Mouse (Mus musculus): Measurements from ENCODE around the gene Cldn5. TPM values are rescaled to one million over a fixed set of nuclear protein-coding genes. Genes with fewer than 3 reads are reported as not detected.

Cldn5 gene
- total RNA-seq (2021) = 10 to 100 TPM; 15.4 to 15.8 TPM
- long read RNA-seq, experiment 1, transcript Cldn5-201 (1 exons, 1,416 nt) = major isoform, 89 of 89 reads
- long read RNA-seq, experiment 1, partial matches to known transcripts = 0 of 89 reads
- long read RNA-seq, experiment 1, other reads (novel, unspliced or antisense) = 0 of 89 reads
- long read RNA-seq, experiment 2, transcript Cldn5-201 (1 exons, 1,416 nt) = major isoform, 49 of 49 reads
- long read RNA-seq, experiment 2, partial matches to known transcripts = 0 of 49 reads
- long read RNA-seq, experiment 2, other reads (novel, unspliced or antisense) = 0 of 49 reads

DNA sequence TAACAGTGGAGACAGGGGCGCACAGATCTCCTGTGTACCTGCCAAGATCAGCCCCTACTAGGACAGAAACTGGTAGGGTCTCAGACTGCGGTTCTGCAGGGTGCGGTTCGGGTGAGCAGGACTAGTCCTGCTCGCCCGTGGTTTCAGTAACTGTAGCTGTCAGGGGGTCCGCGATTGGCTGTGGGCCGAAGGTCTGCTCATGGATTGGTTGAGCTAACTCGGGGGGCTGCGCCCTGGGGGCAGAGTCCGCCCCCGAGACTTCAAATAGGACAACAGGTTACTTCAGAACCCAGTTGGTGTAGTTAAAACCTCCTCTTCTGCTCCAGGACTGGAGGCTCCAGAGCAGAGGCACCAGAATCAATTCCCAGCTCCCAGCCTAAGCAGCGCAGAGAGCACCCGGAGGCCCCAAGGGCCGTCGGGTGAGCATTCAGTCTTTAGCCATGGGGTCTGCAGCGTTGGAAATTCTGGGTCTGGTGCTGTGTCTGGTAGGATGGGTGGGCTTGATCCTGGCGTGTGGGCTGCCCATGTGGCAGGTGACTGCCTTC is at the start of gene Cldn5:
Gene Cldn5 (plus strand): TSS at position 292 of the 545 bp plus-strand sequence.
- DNase-seq = peak; percentile 37 to 63

DNA sequence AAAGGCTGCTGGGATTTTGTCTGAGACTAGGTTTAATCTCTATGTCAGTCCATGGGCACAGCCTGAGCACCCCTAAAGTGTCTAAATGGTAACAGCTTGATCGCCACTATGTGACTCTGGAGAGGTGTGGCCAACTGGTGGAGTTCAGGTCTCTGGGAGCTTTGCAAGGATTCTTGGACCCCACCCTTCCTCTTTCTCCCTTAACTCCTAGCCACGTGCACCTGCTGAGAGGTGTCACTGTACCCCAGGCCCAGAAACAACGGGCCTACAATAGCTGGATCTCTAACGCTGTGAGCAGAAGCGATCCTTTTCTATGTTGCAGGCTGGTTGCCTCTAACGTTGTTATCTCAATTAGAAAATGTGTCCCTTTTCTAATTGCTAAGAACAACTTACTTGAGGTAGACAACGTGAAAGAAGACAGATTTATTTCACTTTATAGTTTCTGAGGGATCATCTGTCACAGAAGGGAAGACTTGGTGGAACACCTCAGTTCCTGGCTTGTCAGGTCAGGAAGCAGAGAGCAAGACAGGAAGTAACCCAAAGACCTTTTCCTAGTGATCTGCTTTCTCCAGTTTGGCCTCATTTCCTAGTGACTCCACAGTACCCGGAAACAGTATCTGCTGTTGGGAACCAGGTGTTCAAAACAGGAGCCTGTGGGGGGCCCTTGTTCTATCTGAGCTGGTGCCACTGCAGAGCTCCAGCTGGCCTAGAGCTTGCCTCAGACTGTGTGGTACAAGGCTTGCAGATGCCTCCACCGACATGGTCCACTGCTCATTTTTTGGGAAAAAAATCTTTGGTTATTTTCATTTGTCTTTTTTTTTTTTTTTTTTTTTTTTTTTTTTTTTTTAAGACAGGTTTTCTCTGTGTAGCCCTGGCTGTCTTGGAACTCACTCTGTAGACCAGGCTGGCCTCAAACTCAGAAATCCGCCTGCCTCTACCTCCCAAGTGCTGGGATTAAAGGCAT is 48.8 kb upstream of the Cldn5 start:
- DNase-seq = no peak

DNA sequence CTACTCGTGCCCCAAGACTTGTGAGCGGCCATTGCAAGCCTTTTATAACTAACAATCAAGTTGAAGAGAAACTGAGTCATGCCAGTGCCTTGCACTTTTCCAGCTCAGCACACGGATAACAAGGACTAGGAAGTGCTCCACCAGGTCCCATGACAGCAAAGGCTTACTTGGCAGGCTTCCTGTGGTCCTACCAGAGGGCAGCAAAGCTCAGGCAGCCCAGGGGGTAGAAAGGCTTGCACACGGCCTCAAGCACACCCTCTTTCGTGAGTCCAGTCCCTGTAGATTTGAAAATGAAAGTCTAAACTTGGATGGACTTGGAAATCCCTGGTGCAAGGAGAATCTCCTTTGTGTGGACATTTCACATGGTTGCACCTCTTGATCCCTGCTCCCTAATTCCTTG is 47.5 kb upstream of the Cldn5 start:
- DNase-seq = no peak

DNA sequence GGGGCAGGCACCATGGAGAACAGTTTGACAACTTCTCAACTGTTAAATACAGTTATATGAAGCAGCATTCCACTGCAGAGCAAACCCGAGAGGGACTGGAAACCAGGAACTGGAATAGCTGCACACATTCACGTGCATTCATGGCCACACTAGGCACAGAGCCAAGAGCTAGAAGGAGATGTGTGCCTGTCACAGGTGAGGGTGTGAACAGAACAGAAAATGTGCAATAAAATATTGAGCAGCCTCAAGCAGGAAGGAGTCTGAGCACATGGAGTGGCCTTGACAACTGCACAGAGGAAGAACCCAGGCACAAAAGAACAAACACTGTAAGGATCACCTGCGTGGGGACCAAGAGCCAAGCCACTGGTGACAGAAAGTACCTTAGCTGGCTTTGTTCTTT is 46.0 kb upstream of the Cldn5 start:
- no peak for DNase-seq

GRCm38 (mm10) chr16:18733100-18733956 is 43.3 kb upstream of the Cldn5 start:
- DNase-seq = peak; percentile 36 to 37

- no peak for DNase-seq
Measured at GRCm38 (mm10) chr16:18738303-18738702, 38.3 kb upstream of the Cldn5 start.

GRCm38 (mm10) chr16:18746268-18747122 is 30.2 kb upstream of the Cldn5 start:
- no peak for DNase-seq

- DNase-seq = peak in 1 of 2 experiments; percentile 8
Measured at GRCm38 (mm10) chr16:18751101-18751500, 25.5 kb upstream of the Cldn5 start.

DNA sequence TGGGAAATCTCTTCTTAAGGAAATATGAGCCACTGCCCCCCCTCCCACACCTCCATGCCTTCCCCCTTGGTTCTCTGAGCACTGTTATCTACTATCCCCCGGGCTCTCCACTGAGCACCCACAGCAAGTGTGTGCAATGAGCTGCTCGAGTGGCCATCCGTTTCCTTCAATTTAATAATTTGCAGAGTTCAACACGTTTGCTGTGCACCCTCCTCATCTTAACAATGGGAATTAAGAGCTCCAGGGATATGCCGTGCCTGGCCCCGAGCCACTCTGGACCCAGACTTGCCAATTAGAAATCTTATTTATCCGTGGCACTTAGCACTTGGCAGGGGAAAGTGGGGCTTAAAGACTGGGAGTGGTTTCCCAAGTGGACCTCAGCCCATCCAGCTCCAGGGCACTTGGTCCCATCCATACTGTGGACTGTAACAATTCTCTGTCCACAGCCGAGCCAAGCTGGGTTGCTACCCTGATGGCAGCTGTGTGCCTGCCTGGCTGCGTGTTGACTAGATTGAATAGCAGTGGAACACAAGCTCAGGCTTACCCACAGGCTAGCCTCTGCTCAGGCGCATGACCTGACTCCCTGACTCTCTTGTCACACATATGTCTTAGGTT is 24.7 kb upstream of the Cldn5 start:
- no peak for DNase-seq

DNA sequence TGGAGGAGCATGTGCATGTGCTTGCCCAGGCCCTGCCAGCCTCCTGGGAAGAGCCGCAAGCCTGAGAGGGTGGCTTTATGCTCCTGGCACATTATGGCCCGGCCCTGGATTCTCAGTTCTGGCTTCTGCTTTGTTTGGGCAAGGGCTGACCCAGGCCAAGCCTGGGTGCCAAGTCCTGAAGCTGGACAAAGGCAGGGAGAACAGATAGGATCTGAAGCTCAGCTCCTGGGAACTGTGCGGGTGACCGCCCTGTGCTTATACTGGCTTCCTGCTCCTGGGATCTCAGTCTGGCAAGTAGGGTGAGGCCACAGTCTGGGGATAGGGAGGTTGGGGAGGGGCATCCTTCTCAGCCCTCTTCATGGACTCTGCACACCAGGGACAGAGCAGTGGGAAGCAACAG is 14.9 kb upstream of the Cldn5 start:
- no peak for DNase-seq

DNA sequence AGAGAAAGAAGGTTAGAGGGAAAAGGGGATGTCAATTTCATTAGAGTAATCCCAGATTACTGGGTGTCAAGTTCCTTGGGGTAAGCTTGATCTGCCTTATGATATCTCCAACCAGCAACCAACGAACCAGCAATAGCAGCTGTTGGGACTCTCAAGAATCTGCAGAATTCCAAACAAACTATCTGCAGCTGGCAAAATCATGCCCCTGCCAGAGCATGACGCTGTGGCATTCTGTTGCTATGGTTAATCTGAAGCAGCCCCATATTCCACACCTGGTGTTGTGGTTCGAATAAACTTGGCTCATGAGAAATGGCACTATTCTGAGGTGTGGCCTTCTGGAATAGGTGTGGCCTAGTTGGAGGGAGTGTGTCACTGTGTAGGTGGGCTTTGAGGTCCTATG is 13.7 kb upstream of the Cldn5 start:
- DNase-seq = no peak

DNA sequence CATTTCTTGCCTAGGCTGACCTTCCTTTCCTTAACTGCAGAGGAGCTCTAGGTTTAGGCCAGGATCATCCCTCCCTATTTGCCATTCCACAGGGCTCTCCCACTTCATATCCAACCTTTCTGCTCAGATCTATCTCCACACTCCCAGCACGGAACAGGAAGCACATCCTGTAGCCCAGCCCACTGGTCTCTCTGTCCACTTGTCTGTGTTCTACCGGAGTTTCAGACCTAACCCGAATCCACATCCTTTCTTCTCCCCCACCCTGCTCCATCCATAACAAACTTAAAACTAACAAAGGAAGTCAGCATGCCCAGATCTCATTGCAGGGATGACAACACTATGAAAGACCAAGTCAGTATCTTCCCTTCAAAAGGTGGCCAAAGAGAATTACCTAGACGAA is 10.3 kb upstream of the Cldn5 start:
- DNase-seq = no peak

GRCm38 (mm10) chr16:18769501-18769900 is 7.1 kb upstream of the Cldn5 start:
- DNase-seq = no peak

DNA sequence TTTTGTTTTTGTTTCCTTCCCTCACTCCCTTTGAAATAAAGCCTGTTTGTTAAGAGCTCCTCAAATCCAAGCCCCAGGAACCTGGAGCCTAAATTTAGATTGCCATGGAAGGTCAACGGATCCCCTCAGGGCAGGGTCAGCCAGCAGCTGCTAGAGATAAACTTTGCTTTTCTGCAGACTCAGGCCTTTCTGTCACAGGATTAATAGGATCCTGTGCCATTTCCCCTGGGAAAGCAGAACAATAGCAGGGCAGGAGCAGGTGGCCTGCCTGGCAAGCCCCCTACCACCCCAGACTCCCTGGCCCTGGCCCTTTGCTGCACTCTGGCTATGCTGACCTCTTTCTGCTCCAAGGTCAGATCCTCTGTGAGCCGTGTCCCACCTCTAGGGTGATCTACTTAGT is 2.7 kb upstream of the Cldn5 start:
- DNase-seq = peak; percentile 28 to 47

GRCm38 (mm10) chr16:18775621-18776555 is 759 bp upstream of the Cldn5 start:
- peak; percentile 40 to 63 for DNase-seq

DNA sequence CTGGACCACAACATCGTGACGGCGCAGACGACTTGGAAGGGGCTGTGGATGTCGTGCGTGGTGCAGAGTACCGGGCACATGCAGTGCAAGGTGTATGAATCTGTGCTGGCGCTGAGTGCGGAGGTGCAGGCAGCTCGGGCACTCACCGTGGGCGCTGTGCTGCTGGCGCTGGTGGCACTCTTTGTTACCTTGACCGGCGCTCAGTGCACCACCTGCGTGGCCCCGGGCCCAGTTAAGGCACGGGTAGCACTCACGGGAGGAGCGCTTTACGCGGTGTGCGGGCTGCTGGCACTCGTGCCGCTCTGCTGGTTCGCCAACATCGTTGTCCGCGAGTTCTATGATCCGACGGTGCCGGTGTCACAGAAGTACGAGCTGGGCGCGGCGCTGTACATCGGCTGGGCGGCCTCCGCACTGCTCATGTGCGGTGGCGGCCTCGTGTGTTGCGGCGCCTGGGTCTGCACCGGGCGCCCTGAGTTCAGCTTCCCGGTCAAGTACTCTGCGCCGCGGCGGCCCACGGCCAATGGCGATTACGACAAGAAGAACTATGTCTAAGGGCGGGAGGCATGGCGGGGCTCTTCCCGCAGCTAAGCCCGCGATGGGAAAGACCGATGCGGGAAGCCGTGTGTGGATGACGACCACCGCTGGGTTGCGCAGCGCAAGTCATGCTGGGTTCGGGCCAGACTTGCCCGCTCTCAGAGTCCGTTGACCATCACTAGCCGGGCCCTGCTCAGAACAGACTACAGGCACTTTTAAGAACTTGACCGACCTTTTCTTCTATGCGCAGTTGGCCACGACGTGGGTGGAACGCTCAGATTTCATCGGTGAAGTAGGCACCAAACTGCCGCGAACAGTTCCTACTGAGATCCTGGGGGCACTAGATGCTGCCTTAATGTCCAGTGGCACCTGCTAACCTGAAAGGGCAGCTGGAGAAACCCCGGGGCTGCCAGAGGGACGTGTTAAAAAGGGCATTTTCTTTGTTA is 744 bp downstream of the Cldn5 start:
- DNase-seq = peak; percentile 31 to 46

DNA sequence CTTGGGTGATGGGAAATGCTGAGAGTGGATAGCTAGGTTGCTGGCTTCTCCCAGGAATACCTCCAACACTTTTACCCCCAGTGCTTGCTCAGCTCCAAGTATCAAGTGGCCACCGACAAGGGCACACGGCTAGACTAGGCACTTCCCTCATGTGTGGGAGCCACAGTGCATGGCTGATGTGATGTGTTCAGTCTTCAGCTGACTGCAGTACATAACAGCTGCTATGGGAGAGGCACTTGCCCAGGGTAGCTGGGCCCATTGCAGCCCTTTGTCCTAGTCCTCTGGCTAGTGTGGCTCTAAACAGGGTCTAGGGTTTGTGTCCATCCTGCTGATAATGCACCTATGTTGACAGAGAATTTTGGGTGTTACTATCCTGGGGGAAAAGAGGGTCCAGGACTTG is 1.8 kb downstream of the Cldn5 start:
- no peak for DNase-seq

DNA sequence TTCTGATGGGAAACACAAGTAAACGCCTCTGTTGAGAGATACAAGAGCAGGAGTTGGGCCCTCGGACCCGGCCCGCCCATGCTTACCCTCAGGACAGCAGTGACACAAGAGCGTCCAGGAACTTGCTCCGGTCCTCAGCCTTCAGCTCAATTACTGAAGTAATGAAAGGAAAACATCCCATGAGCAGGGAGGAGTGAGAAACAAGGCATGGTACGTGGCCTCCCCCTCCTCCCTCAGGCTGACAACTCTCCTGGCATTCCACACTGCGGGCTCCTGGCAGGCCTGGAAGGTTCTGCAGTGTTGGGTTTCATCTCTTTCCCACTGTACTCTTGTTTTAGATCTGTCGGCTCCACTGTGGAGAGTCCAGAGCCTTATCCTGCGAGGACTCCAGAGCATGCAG is 5.2 kb downstream of the Cldn5 start:
- no peak for DNase-seq

Measured in adrenal gland, postnatal 36 days (tissue).